Mouse (Mus musculus) megakaryocyte, embryonic 14.5 days (primary cell): ENCODE measurements around the gene Odc1. TPM values are rescaled to one million over a fixed set of nuclear protein-coding genes. Genes with fewer than 3 reads are reported as not detected.

Experiments used
- H3K27me3 ChIP-seq: replicated peaks from 2 replicates; pipeline ENCODE3; 2012; ENCODE audit warnings: inconsistent platforms
- H3K36me3 ChIP-seq: replicated peaks from 2 replicates; pipeline ENCODE3; 2012; ENCODE audit warnings: low read length, inconsistent platforms, mixed read lengths
- H3K4me1 ChIP-seq: 2 replicates; pipeline ENCODE4 v1.6.1; 2012; ENCODE audit warnings: inconsistent platforms
- H3K4me3 ChIP-seq: replicated peaks from 2 replicates; pipeline ENCODE3; 2012; ENCODE audit warnings: moderate library complexity, mild to moderate bottlenecking, inconsistent platforms
- H3K9me3 ChIP-seq: 2 replicates; pipeline ENCODE4 v1.6.1; 2012; ENCODE audit warnings: inconsistent platforms
- FLI1 ChIP-seq: IDR thresholded peaks from 2 replicates; pipeline ENCODE4 v1.6.1; 2012; ENCODE audit warnings: low read length, inconsistent platforms, mixed read lengths
- GATA1 ChIP-seq: IDR thresholded peaks from 3 replicates; pipeline ENCODE4 v1.6.1; 2012; ENCODE audit warnings: mixed read lengths, low read length, inconsistent platforms, borderline replicate concordance
- polyA plus RNA-seq: library from polyadenylated mRNA; stranded (reverse); fragments of >175 nt; gene quantifications from 2 replicates; pipeline ENCODE4 v1.2.3, GENCODE M21; 2012; ENCODE audit warnings: low replicate concordance; ENCODE audit not compliant: insufficient read depth

Odc1 gene
- polyA plus RNA-seq, 1 experiment: 40.7 TPM

DNA sequence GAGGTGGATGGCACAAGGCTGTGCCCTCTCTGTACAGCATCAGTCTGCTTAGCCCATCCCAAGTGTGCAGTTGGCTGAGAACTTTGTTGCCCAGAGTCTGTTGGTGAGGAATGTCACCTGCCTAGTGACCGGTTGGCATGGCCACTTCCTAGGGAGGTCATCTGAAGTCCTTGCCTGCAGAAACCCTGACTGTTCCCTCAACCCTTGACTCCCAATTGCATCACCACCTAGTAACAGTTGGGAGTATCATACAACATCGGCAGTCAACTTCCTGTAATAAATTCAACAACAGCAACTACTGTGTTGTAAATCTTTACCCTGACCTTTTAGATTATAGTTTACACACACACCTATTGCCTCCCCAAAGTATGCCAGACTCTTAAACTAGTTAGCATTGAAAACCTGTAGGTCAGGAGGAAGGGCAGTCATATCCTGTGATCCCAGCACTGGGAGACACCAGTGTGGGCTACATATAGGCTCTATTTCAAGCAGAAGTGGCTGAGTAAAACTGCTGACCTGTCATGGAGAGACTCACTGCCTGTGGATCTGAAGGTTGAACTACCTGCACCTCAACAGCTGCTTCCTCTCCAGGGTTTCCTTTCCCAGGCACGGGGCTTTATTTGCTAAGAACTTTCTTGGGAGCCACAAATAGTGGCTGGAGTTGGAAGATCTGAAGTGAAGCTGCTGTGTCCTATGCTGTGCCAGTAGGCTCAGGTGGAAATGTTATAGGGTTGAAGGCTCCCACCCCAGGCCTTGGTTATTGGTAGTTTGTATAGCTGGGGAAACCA is 6.8 kb downstream of the Odc1 start:
- TF ChIP-seq FLI1 (no peak), GATA1 (no peak)
- no peaks in the 10 kb centered on the region for H3K9me3 ChIP-seq
- H3K4me1 ChIP-seq: peaks cover 48% of the 10 kb centered on the region
- peaks cover 2% of the 10 kb centered on the region for H3K27me3 ChIP-seq
- no peak overlapping the region for H3K4me3 ChIP-seq
- H3K36me3 ChIP-seq: peaks cover 53% of the 10 kb centered on the region

GRCm38 (mm10) chr12:17552420-17552819 is 7.8 kb downstream of the Odc1 start:
- peaks cover 7% of the 10 kb centered on the region for H3K27me3 ChIP-seq
- H3K4me1 ChIP-seq: peaks cover 47% of the 10 kb centered on the region
- no peak for TF ChIP-seq GATA1
- no peak for TF ChIP-seq FLI1
- no peak overlapping the region for H3K4me3 ChIP-seq
- H3K9me3 ChIP-seq: no peaks in the 10 kb centered on the region
- H3K36me3 ChIP-seq: peaks cover 43% of the 10 kb centered on the region

DNA sequence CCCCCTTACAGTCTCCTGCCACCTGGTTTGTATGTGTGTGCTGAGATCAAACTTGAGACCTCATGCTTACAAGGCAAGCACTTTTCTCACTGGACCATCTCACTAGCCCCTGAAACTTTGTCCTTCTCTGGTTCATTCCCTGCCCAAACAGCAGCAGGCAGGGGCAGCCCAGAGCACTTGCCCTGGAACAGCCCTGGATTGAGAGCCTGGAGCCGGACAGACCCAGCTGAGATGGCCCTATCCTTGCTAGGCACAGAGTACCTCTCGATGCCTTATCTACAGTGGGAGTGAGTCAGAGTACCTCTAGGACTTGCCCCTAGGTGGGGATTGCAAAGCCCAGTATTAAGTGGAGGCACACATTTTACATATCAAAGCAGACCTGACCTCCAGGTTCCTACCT is 8.4 kb downstream of the Odc1 start:
- H3K27me3 ChIP-seq: peaks cover 11% of the 10 kb centered on the region
- no peaks in the 10 kb centered on the region for H3K9me3 ChIP-seq
- H3K4me1 ChIP-seq: peaks cover 42% of the 10 kb centered on the region
- H3K36me3 ChIP-seq: peaks cover 37% of the 10 kb centered on the region
- TF ChIP-seq GATA1: no peak
- no peak overlapping the region for H3K4me3 ChIP-seq

DNA sequence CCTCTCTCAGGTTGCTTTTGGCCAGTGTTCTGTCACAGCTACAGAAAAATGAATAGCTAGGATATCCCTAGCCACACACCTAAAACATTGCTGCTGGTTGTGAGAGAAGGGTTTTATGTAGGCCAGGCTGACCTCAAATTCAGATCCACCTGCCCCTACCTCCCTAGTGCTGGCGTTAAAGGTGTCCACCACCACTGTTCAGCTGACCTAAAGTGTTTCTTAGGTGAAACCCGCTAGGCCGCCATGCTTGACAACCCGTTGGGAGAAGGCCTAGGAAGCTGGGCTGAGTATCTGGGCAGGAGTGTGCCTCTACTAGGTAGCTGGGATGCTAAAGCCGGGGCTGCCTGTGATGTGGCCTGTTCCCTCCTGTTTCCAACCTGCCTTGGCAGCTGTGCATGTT is 9.0 kb downstream of the Odc1 start:
- H3K4me1 ChIP-seq: peaks cover 35% of the 10 kb centered on the region
- TF ChIP-seq FLI1 (no peak), GATA1 (no peak)
- H3K27me3 ChIP-seq: peaks cover 14% of the 10 kb centered on the region
- peaks cover 31% of the 10 kb centered on the region for H3K36me3 ChIP-seq
- H3K4me3 ChIP-seq: no peak overlapping the region
- no peaks in the 10 kb centered on the region for H3K9me3 ChIP-seq

DNA sequence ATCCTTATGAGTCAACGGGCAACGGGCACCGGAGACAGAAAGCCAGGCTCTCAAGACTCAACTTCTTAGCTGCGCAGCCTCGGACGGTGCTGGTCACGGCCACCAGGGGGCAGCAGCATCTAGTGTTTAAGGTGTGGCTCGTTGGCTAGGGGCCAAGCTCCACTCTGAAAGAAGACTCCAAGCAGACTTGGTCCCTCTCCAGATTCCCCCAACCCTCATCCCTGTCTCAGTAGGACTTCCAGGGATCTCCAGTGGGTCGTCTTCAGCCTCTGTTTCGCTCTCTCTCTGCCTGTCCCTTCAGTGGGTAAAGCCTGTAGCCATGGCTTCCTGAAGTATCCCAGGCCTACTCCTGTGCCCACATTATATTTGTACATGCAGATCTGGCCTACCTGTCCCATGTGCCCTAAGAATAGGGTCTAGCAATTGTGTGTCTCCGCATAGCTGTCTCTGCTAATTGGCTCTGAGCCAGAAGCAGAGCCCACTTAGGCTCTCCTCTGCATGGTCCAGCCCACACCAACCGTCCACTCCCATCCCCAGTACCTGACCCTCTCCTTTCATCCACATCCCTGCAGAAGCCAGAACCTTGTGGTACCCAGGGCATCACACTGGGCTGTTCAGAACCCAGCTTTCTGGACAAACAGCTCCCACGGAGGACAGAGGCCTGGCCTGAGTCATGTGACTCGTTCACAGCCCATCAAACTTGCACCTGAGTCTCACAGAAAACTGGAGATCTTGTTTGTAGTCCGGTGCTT is 9.8 kb downstream of the Odc1 start:
- no peak overlapping the region for H3K4me3 ChIP-seq
- TF ChIP-seq FLI1 (no peak), GATA1 (no peak)
- peaks cover 14% of the 10 kb centered on the region for H3K27me3 ChIP-seq
- peaks cover 23% of the 10 kb centered on the region for H3K36me3 ChIP-seq
- H3K4me1 ChIP-seq: peaks cover 29% of the 10 kb centered on the region
- no peaks in the 10 kb centered on the region for H3K9me3 ChIP-seq

- Histone ChIP-seq H3K4me3 (peak overlapping the region; percentile 38), H3K4me1 (peaks cover 24% of the 10 kb centered on the region), H3K27me3 (peaks cover 14% of the 10 kb centered on the region), H3K36me3 (peaks cover 5% of the 10 kb centered on the region), H3K9me3 (no peaks in the 10 kb centered on the region)
- TF ChIP-seq GATA1: no peak
- TF ChIP-seq FLI1: no peak
Measured at GRCm38 (mm10) chr12:17556430-17557343, 12.1 kb downstream of the Odc1 start.

DNA sequence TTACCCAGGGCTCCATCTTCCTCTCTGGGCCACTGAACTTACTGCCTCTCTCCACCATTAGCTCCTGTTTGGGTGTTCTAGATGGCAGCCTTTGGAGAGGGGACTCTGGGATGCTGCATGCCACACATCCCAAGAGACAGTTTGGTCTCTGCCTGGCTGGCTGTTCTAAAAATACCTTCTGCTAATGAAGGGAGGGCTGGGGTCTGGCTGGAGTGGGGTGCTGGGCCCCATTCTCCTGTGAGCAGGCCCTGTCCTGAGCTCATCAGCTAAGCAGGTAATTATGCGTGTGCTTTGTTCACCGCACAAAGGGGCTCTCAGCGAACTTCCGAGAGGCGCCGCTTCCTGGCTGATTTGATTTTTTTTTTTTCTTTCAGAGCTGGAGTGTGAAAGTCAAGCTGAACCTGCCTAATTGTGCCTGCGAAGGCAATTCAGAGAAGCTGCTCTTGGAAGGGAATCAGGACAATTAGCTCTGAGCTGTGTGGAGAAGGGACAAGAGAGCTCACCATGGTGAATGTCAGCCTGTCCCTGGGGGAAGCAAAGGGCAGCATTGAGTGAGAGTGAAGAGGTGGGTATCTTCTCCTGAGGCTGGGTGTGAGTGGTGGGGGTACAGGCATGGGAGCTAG is 12.9 kb downstream of the Odc1 start:
- TF ChIP-seq FLI1: no peak
- TF ChIP-seq GATA1: no peak
- H3K36me3 ChIP-seq: no peaks in the 10 kb centered on the region
- H3K27me3 ChIP-seq: peaks cover 14% of the 10 kb centered on the region
- H3K4me1 ChIP-seq: peaks cover 24% of the 10 kb centered on the region
- H3K4me3 ChIP-seq: no peak overlapping the region
- no peaks in the 10 kb centered on the region for H3K9me3 ChIP-seq

DNA sequence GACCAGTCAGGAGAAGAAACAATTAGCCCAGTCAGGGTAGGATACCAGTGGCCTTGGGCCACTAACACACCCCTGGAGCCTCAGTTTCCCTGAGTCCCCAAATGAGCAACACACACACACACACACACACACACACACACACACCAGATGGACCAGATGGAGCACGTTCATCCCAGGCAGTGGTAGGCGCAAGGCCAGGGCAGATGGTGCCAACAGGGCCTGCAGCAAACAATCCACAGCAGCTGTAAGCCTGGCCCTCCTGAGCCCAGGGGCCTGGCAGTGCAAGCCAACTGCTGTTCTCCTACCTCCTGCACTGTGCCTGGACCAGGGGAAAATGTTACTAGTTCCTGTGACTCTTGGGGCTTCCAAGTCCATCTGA is 13.4 kb downstream of the Odc1 start:
- H3K4me1 ChIP-seq: peaks cover 21% of the 10 kb centered on the region
- H3K9me3 ChIP-seq: no peaks in the 10 kb centered on the region
- H3K27me3 ChIP-seq: peaks cover 16% of the 10 kb centered on the region
- H3K36me3 ChIP-seq: no peaks in the 10 kb centered on the region
- no peak overlapping the region for H3K4me3 ChIP-seq
- TF ChIP-seq GATA1: no peak
- TF ChIP-seq FLI1: no peak

DNA sequence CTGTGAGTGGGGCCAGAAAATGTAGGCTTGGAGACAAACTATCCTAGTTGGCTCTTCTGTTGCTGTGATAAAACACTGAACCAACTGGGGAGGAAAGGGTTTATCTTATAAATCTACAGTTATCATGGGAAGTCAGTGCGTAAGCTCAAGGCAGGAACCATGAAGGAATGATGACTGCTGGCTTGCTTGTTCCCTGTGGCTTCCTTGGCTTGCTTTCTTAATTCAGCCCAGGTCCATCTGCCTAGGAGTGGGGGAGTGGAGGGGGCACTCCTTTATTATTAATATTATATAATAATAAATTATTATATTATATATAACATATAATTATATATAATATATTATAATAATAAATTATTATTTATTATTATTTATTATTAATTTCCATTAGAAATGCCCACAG is 17.8 kb downstream of the Odc1 start:
- Histone ChIP-seq H3K36me3 (no peaks in the 10 kb centered on the region), H3K4me1 (no peaks in the 10 kb centered on the region; the same call in 1 of the 2 replicates), H3K4me3 (no peak overlapping the region), H3K27me3 (peaks cover 24% of the 10 kb centered on the region), H3K9me3 (no peaks in the 10 kb centered on the region; the same call in 1 of the 2 replicates)
- TF ChIP-seq GATA1 (no peak), FLI1 (no peak)
